Mouse (Mus musculus): ENCODE data around the gene Mecom.

Mecom gene

GRCm38 (mm10) chr3:30483006-30483684 is 64.7 kb downstream of the Mecom start:
- DNase-seq (ENCODE audit: low read depth, low spot score), result no peak

- no peak for DNase-seq (ENCODE audit: low read depth, low spot score)
Observed at GRCm38 (mm10) chr3:30481682-30482081, 66.1 kb downstream of the Mecom start.

- no peak for DNase-seq (ENCODE audit: low read depth, low spot score)
Observed at GRCm38 (mm10) chr3:30480551-30480950, 67.3 kb downstream of the Mecom start.

- DNase-seq (ENCODE audit: low read depth, low spot score), result no peak
Observed at GRCm38 (mm10) chr3:30478252-30478651, 69.6 kb downstream of the Mecom start.

- no peak for DNase-seq (ENCODE audit: low read depth, low spot score)
Observed at GRCm38 (mm10) chr3:30477008-30477407, 70.8 kb downstream of the Mecom start.

- no peak for DNase-seq (ENCODE audit: low read depth, low spot score)
Observed at GRCm38 (mm10) chr3:30475591-30475990, 72.2 kb downstream of the Mecom start.

- DNase-seq (ENCODE audit: low read depth, low spot score), result no peak
Observed at GRCm38 (mm10) chr3:30468068-30468835, 79.6 kb downstream of the Mecom start.

- DNase-seq (ENCODE audit: low read depth, low spot score), result no peak
Observed at GRCm38 (mm10) chr3:30466031-30466650, 81.7 kb downstream of the Mecom start.

- no peak for DNase-seq (ENCODE audit: low read depth, low spot score)
Observed at GRCm38 (mm10) chr3:30464497-30464896, 83.3 kb downstream of the Mecom start.

GRCm38 (mm10) chr3:30461831-30462230 is 86.0 kb downstream of the Mecom start:
- no peak for DNase-seq (ENCODE audit: low read depth, low spot score)

GRCm38 (mm10) chr3:30460890-30461578 is 86.8 kb downstream of the Mecom start:
- DNase-seq (ENCODE audit: low read depth, low spot score), result no peak

- DNase-seq (ENCODE audit: low read depth, low spot score), result no peak
Observed at GRCm38 (mm10) chr3:30459626-30460025, 88.2 kb downstream of the Mecom start.

GRCm38 (mm10) chr3:30457975-30458678 is 89.7 kb downstream of the Mecom start:
- no peak for DNase-seq (ENCODE audit: low read depth, low spot score)

GRCm38 (mm10) chr3:30455902-30456301 is 91.9 kb downstream of the Mecom start:
- DNase-seq (ENCODE audit: low read depth, low spot score), result no peak

GRCm38 (mm10) chr3:30453546-30454455 is 94.0 kb downstream of the Mecom start:
- no peak for DNase-seq (ENCODE audit: low read depth, low spot score)

- DNase-seq (ENCODE audit: low read depth, low spot score), result no peak
Observed at GRCm38 (mm10) chr3:30453046-30453445, 94.8 kb downstream of the Mecom start.

GRCm38 (mm10) chr3:30452511-30452910 is 95.3 kb downstream of the Mecom start:
- DNase-seq (ENCODE audit: low read depth, low spot score), result no peak

GRCm38 (mm10) chr3:30450206-30450965 is 97.4 kb downstream of the Mecom start:
- DNase-seq (ENCODE audit: low read depth, low spot score), result no peak

- no peak for DNase-seq (ENCODE audit: low read depth, low spot score)
Observed at GRCm38 (mm10) chr3:30448624-30449023, 99.2 kb downstream of the Mecom start.

All from embryo, embryonic 11.5 days (tissue).